Mouse (Mus musculus) lung, postnatal 25 days (tissue): ENCODE results near the gene Prlr.

Source experiments
- DNase-seq: peaks from one replicate; pipeline ENCODE4 v3.0.0; 2022; ENCODE audit warnings: low spot score

Prlr gene

DNA sequence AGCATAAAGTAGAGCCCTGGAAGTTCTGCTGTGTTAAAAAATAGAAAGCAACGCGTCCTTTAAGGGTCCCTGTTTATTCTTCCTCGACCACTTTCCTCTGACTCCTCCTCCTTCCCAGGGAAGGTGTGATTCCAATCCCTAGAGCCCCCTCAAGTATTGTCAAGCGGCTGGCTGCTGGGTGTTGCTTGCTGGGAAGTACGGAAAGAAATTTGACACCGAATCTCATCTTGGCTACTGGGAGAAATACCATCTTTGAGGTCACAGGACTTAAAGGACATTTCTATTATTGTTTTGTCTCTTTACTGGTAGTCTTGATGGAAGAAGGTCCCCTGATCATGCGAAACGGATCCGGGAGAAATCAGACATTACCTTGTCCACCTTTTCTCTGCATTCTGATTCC is at the start of gene Prlr:
TSS of gene Prlr (plus strand) at position 156 of the 400 bp plus-strand sequence.
- no peak for DNase-seq

DNA sequence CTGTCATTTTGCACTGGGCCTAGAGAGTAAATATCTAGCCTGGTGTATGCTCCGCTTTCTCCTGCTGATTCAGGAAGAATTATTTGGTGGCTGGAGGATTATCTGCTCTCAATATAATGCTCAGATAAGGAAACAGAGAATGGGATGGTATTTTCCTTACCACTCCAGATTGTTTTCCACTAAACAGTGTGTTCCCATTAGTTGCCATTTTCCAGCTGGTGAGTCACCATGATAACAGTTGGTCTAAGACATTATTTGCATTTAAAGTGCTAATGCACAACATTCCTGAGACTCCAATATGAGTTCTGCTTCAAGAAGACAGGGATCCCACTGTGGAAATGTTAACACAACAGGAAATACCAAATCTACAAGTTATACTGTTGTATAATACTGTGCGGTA is 43.3 kb upstream of the Prlr start:
- no peak for DNase-seq

DNA sequence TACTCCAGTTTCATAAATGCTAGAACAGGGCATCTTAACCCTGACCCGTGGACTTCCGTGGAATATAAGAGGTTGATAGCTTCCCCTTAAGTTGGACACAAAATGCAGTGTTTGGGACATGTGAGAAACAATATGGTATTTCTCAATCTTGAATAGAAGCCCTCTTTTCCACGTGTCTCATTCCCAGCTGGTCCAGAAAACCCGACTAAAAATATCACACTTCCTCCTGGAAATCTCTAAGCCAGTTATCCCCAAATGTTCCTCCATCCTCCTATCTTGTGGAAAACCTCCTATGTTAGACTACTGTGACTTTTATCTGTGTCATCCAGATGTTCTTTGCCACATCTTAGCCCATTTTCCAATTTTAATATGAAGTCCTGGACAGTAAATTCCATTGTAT is 42.1 kb upstream of the Prlr start:
- DNase-seq = no peak

DNA sequence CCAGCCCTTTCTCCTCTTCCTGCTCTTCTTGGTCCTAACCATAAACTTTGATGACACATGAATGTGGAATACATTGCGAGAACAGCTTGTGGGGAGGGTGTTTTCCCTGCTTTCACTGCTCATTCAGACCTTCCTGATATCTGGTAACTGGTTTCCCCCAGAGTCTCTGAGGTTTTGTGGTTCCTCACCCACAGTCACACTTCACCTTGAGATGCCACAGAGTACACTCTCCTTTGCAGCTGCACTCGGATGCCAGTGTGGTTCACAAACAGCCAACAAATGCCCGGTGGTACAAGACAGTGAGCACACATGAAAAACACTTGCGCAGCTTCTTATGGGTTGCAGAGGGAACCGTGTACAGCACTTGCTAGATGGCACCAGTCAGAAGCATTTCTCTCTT is 32.5 kb upstream of the Prlr start:
- no peak for DNase-seq

DNA sequence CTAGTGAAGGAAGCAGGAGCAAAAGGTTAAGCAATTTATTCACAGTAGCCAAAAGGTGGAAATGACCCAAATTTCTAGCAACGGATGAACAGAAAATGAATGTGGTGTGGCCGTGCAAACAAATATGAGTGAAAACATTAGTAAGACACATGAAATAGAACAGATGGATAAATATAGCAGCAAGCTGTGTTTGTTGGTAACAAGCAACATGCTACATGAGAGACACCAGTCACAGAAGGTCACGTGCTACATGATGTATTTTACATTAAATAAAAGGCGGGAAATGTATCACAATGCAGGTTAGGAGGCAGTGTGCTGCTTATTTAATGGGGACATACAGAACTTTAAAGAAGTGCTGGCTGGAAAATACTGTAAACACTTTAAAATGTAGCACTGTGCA is 28.8 kb upstream of the Prlr start:
- no peak for DNase-seq

DNA sequence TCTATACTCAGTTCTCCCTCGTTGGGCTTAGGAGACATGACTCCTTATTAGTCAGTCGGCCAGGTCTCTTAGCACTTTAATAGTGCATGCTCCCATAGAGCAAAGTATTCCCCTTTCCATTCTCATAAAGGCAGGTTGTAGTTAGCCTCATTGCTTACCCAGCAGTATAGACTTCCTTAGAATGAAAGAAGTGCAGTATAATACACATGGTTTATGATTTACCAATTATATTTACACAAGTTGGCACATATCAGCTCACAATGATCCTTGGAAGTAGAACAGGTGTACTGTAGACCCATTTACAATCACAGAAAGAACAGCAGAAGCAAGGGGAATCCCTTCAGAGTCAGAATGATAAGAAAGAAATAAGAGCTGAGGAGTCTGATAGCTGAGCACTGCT is 16.4 kb upstream of the Prlr start:
- no peak for DNase-seq

DNA sequence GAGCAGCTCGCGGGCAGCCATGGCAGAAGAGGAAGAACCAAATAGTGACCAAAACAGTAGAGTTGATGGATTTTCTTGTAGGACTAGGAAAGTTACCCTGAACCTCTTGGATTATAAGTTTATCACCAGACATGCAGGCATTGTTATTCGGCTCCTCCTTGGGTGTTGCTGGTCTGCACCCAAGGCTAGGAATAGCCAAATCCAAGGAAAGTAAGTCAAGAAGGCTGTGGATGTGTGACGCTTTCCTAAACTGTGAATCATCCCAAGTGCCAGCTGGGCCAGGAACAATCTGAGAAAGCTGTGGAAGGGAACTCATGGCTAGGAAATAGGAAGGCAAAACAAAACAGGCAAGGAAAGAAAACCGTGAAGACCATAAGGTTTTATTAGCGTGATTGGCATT is 2.0 kb upstream of the Prlr start:
- DNase-seq = no peak

DNA sequence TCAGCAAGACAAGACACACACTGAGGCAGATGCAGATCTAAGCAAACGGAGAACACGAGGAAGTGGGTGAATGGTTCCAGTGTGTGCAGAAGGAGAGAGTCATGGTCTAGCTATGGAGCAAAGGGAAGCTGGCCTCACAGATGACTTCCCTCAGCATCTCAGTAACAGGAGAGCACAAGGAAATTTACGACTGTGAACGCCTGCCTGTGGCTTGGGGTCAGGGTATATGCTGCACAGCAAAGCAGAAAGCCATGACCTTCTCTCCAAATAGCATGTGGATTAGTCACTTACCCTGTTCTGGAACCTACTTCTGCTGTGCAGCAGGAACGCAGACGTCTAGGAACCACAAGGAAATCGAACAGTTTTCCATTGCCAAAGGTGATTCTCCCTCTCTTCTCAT is 1.4 kb upstream of the Prlr start:
- DNase-seq = no peak

DNA sequence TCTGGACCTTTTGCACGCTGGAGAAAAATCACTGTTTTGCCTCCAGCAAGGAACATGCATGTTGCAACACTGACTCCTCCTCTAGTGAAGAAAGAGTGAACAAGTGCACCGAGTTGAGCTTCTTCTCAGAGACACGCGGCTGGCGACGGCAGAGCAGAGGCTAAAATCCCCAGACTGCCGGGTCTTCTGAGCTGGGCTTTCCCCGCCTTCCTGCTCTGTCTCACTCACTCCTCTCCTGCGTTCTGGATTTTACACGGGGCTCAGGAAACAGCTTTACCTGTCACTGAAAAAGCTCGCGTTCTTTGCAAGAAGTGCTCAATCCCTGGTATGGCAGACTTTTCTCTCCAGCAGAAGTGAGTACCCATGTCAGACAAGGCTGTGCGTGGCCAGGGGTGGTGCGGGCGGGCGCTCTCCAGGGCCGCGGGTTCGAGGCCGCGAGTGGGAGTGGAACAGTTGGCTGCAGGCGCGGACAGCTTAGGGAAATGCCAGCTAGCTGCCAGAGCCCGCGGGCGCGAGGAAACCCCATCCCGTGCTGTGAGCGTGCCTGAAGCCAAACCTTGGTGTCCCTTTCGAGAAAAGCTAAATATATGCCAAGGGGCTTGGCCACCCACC is 587 bp downstream of the Prlr start:
- no peak for DNase-seq

DNA sequence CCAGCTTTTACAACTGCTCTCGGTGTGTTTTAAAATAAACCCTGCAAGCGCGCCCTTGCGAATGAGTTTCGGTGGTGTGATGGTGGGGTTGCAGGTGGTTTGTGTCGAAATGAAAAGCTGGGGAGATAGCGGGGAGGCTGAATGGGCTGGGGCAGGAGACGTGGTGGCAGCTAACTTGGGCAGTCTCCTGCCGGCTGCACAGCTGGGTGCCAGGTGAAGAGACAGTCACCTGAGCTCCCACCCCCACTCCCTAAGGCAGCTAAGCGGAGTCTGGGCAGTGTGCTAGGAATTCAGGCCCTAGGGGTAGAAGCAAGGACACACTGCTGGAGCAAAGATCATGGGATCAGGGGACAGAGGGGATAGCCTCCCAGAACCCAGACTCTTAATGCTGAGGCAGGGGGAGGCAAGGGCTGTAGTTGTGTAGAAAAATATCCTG is 1.1 kb downstream of the Prlr start:
- no peak for DNase-seq

DNA sequence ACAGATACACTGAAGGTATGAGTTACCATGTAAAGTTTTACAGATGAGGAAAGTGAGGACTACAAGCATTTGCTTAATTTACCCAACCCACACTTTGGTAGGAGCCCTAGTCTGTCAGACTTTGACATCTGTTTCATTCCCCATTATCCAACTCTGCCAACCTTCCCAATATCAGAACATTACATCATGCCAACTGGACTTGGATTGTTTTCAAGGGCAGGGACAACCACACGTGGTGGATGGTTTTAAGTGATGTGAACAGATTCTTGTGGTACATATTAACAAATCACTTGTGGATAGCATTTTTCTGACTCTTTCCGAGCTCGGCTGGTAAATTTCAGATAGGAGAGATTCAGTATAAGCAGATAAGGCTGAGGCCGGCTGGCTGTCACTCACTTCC is 3.7 kb downstream of the Prlr start:
- DNase-seq = no peak

DNA sequence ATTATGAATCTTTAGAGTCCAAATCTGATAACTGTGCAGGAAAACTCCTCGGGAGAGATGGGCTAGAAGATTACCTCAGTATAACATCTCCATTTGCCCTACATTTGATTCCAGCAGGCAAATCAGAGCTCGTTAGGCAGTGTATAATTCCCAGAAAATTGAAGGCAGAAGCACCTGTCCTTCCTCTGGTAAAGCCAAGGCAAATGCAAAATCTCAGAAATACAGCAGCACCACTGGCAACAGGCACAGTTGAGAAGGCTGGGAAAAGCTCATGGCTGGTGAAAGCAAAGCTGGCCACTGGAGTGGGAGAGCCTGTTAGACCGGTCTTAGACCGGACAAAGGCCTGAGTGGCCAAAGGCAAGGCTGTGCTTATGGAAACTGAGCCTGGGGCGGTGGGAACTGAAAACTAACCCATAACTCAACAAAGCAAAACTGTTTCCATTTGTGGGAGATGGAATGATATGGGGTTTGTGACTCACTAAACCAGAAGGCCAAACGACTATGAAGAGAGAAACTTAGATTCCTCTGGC is 15.1 kb downstream of the Prlr start:
- DNase-seq = peak; percentile 7

DNA sequence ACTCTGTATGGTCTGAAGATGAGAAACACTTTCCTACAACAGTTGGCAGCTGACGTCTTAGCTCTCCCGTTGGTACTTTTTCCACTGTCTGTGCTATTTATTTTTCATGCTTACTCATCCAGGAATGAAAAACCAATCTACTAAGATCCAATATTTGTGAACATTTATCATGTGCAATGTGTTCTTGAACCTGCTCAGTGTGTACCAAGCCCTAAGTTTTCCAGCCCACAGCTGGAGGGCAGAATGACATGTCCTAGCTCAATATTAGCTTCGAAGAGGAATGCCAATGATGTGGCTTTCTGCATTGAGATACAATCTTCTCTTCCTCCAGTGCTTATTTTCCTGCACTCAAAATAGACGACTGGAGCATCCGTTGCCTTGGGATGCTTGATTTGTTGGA is 24.0 kb downstream of the Prlr start:
- no peak for DNase-seq

DNA sequence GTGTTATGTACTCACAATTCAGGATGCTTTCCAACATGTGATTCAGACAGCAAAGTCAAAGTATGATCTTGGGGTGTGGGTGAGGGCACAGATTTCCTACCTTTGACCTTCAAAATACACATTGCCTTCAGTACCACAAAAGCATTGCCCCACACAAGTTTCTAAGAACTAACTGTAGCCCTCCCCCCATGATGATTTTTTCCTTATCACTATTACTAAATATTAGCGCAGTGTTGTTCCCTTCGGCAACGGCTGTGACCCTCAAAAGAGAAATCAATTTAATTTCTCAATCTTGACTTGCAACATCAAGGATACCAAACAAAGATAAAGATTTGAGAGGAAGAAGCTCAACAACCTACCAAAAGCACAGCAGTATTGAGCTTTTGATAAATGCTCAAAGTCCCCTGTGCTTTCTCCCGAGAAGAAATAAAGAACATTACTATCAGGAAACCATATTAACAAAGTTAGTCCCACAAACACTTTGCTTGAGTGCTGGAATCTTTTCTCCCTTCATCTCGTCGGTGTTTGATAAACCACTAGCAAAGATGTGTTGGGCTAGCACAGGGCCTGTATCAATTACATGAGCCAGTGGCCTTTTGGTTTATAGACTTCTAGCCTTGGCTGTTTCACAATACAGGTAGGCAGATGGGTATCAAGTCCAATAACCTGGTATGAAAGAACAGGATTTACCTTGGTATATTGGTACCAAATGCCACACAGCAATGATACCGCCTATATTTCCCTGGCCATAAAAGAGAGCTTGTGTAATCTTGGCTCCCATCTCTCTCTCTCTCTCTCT is 25.7 kb downstream of the Prlr start:
- no peak for DNase-seq

DNA sequence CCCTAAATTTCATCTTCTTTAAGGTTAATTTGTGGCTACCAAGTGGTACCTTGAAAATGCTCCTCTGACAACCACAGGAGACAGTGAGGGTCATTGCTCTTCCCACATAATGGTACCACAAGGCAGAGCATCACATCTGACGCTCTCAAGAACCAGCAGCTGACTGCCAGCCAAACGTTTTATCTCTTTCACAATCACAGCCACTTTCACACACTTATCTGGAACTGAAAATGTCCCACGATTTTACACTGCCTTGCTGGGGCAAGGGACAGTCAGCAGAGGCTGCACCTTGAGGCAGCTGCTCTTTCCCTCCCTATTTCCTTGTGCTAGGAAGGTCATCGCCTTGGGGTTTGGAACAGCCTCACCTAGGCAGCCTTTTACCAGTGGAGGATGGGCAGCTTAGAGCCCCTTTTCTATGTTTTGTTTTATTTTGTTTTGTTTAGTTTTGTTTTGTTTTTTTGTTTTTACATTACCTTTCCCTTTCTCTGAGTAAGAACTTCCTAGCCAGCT is 33.3 kb downstream of the Prlr start:
- no peak for DNase-seq

DNA sequence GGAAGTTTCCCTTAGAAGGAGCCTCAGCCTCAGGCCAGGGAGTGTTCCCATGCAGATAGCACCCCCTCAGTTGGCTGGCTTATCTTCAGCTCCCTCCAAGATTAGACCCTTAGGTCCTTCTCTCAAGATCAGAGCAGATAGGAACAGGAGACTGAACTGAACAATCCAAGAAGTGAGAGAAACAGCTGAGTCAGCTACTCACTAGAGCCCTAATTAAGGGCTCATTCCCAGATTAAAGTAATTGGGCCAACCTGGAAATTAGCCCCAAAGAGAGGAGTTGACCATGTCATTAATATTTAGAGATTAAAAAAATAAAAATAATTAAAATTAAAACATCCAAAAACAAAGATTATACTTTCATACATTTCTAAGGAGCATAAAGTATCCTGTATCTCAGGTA is 35.0 kb downstream of the Prlr start:
- DNase-seq = no peak

DNA sequence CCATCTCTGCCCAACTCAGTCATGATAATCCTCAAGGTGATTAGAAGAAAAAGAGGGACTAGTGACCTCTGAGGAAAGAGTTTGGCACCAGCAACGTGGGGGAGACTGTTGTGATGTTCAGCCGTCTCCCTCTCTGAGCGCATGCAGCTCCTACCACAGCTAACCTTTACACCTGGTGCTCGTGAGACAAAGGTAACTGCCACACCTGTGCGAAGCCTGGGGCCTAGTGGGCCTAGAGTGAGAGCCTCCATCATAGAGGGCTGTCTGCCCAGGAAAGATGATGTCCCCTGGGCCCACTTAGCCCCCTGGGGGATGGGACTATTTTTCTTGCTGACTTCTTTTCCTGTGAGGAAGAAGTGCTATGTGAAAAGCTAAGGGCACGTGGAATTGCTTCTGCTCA is 36.2 kb downstream of the Prlr start:
- DNase-seq = no peak

DNA sequence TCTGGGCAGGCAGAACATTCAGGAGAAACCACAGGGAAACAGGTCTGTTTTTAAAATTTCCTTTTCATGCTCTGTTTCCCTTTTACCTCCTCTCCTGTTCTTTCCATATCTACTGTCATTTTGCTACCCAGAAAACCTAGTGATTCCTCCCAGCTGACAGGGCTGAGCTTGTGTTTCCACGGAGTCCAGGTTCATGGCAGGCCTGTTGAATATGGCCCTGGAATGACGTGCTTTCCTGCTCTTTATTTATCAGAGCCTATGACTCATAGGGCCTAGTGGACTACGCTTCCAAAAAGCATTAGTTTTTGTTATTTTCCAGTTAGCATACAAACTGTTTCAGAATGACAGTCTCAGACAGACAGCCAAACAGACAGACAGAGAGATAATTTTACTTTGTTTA is 36.7 kb downstream of the Prlr start:
- no peak for DNase-seq

DNA sequence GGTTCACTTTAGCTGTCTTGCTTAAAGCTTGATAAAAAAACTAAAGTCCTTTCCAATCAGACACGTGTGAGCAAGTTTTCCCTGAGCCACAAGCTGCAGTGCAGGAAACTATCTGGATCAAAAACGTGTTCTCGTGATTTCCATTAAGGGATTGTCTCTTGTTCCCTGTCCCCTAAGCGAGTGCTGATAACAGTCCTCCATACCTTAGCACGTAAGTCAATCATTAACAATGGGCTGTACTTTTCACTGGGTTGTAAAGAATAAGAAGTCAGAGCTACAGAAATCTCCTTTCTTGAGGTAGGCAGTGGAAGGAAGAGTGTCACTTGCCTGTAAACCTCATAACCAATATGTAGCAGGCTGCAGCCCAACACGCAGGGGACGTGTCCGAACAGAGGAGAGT is 38.7 kb downstream of the Prlr start:
- no peak for DNase-seq

DNA sequence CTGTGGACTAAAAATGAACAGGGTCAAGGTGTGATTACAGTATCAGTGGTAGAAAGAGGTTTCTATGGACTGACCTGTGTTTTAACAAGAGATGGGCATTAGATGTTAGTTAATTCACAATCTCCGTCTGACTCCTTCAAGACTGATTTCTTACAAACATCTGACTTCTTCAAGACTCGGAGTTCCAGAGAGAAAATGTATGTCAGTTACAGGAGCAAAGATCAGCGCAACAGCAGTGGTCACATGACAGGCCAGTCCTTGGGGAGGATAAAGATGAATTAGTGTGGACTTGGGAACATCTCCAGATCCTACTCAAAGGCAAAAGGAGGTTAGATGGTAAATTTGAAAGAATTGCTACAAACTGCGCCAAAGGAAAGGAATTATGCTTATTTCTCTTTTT is 39.2 kb downstream of the Prlr start:
- DNase-seq = no peak

DNA sequence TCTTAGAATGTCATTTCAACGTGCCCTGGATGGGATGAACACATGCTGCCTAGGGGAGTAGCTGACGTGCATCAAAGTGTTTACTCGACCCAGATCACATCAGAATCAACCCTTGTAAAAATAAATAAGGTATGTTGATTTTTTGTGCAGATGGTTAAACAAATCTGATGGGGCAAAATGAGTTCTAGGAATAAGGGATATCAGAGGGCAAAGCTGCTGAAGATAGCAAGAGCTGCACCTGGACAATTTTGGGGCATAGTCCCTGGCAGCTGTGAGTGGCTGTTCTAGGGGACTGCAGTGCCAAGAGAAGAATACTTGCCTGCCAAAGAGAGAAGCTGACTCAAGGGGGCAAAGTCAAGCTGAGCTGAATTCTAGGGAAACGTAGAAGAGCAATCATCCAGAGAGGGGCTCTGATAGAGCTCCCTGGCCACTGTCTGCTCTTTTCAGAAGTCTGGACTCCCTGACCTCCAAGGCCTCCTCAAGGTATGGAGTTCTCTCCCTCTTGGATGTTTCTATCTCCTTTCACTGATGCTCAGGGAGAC is 46.6 kb downstream of the Prlr start:
- no peak for DNase-seq

DNA sequence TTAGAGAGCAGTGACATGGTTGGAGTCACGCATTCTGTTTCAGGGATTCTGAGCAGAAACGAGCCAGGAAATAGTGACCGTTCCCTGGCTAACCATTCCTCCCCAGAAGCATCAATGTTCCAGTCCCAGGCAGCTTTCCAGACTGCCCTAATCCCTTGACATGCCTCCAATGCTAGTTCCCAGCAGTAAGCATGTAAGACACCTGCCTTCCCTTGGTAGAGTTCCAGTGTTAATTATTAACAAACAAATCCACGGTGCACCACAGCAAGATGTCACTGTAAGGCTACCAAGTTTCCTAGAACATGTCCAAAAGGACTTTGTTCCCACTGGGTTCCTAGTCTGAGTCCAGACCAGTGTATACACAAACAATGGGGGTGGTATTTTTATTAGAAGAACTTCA is 48.7 kb downstream of the Prlr start:
- no peak for DNase-seq

DNA sequence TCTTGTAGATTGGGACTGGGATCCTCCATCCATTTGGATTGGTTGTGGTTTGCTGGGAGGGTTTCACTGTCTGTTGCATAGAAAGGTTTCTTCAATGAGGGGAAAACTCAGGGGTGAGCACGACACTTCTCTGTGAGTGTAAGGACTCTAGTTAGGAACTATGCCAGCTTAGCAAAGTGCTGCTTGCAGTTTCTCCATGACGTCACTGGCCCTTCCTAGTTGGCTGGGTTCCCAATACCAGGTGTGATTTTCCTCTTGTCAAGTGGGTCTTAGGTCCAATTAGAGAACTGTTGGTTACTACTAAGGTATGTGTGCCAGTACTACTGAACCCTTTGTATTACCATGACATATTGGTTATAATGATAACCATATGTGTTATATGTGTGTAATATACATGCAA is 51.6 kb downstream of the Prlr start:
- DNase-seq = no peak
